Mouse (Mus musculus): ENCODE measurements around the gene Mast4.

GRCm38 (mm10) chr13:102698751-102699323 is 635.5 kb downstream of the Mast4 start:
- TF ChIP-seq CTCF (IDR thresholded peaks at IDR 0.05; ENCODE audit: low read depth, low read length) (no peak), TAL1 (conservative IDR thresholded peaks at IDR 0.05; ENCODE audit: low read depth, low read length) (no peak), GATA1 (IDR thresholded peaks at IDR 0.05; ENCODE audit: borderline replicate concordance, low read length) (no peak), POLR2AphosphoS5 (IDR thresholded peaks at IDR 0.05; ENCODE audit: insufficient replicate concordance, low read depth, low read length) (no peak), GATA2 (IDR thresholded peaks at IDR 0.05; ENCODE audit: borderline replicate concordance, low read depth, low read length) (no peak)

All from G1E (cell line).